In the genomic region with DNA sequence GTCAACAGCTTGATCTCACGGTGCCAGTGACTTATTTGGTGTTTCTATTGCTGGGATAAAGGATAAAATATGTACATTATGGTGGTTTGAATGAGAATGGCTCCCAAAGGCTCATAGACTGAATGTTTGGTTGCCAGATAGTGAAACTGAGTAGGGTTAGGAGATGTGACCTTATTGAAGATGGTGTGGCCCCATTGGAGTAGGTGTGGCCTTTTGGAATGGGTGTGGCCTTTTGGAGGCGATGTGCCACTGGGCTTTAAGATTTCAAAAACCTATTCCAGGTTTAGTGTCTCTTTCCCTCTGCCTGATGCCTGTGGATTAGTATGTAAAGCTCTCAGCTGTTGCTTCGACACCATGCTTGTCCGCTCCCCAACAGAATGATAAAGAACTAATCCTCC, we compare ENCODE assay signal across 12 mouse cellular contexts.
"Had no signal": no experiment of that assay in that cellular context is flagged by ENCODE, and none has a peak within 500 bp of the region (broad histone marks: within the 10 kb centered on the region; RNA-seq: fewer than 3 reads in every experiment).

No protein-coding gene starts in this region.

- H3K9ac ChIP-seq: kidney, embryonic 15.5 days; lung, embryonic 14.5 days; midbrain, embryonic 13.5 days; neural tube, embryonic 15.5 days; stomach, embryonic 15.5 days had no signal

- H3K27ac ChIP-seq: kidney, embryonic 15.5 days; limb, embryonic 10.5 days; midbrain, embryonic 13.5 days; neural tube, embryonic 15.5 days; stomach, embryonic 15.5 days had no signal

- H3K36me3 ChIP-seq: kidney, embryonic 15.5 days; limb, embryonic 10.5 days; midbrain, embryonic 13.5 days; neural tube, embryonic 15.5 days; stomach, embryonic 15.5 days had no signal

- H3K9me3 ChIP-seq: kidney, embryonic 15.5 days; limb, embryonic 10.5 days; megakaryocyte, embryonic 14.5 days; midbrain, embryonic 13.5 days; neural tube, embryonic 15.5 days; stomach, embryonic 15.5 days had no signal

- H3K4me2 ChIP-seq: kidney, embryonic 15.5 days; lung, embryonic 14.5 days; midbrain, embryonic 13.5 days; neural tube, embryonic 15.5 days; stomach, embryonic 15.5 days had no signal

- ATAC-seq: intestine, embryonic 16.5 days; midbrain, embryonic 13.5 days had no signal

- H3K4me1 ChIP-seq: kidney, embryonic 15.5 days; limb, embryonic 10.5 days; midbrain, embryonic 13.5 days; neural tube, embryonic 15.5 days; stomach, embryonic 15.5 days had no signal

- H3K4me3 ChIP-seq: kidney, embryonic 15.5 days; limb, embryonic 10.5 days; midbrain, embryonic 13.5 days; neural tube, embryonic 15.5 days; stomach, embryonic 15.5 days had no signal

- H3K27me3 ChIP-seq: kidney, embryonic 15.5 days; megakaryocyte, embryonic 14.5 days; midbrain, embryonic 13.5 days; neural tube, embryonic 15.5 days; stomach, embryonic 15.5 days had no signal

- DNase-seq: kidney, postnatal 14 days; lung, embryonic 14.5 days; lung, postnatal 10 days; lung, postnatal 4 days; thymus, postnatal 36 days had no signal
